Mouse (Mus musculus) liver, adult 2 months (tissue): ENCODE results near the gene Lrrc8c.

Source experiments
- CTCF ChIP-seq: fragments of 200-500 bp; IDR thresholded peaks from 2 replicates; pipeline ENCODE4 v1.5.1; 2011; ENCODE audit warnings: low read depth, low read length, control low read depth
- POLR2A ChIP-seq: fragments of 200-500 bp; IDR thresholded peaks from 2 replicates; pipeline ENCODE4 v1.6.1; 2011; ENCODE audit warnings: low read length, control low read depth; ENCODE audit not compliant: insufficient read depth; ENCODE audit errors: extremely low read depth

DNA sequence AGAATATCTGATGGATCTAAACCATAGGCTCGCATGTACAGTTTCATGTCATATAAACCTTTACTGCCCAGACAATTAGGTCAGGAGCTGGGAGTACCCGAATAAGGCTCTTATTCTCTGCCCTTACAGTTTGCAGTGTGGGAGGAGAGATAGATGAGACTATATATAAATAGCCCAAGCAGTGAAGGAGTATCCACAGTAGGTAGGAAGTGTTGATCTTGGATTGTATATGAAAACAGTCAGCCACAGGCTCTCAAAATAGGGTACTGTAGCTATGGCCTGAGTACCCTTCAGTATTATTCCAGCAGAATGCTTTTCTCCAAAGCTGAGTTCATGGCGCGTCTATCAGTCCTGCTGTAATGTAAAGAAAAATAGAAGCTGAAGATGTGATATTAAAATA, 27.9 kb downstream of the Lrrc8c start:
- TF ChIP-seq CTCF (no peak), POLR2A (no peak)
